Comparison of ENCODE assay signal across 17 mouse cellular contexts in the genomic region with DNA sequence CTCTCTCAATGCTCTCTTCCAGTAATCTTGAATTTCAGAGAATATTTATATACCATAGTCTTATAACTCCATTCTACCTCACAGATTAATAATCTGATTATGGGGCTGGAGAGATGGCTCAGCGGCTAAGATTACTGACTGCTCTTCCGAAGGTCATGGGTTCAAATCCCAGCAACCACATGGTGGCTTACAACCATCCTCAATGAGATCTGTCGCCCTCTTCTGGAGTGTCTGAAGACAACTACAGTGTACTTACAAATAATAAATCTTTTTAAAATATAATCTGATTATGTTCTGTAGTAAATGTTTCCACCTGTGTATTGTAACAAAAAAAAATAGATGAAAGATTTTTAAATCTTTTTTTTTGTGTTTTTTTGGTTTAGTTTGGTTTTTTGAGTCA.
"Had no signal": no experiment of that assay in that cellular context is flagged by ENCODE, and none has a peak within 500 bp of the region (broad histone marks: within the 10 kb centered on the region; RNA-seq: fewer than 3 reads in every experiment).

No protein-coding gene starts in this region.

- H3K27ac ChIP-seq: intestine, embryonic 15.5 days; kidney, embryonic 15.5 days; limb, embryonic 15.5 days; liver, embryonic 15.5 days; midbrain, embryonic 15.5 days; neural tube, embryonic 12.5 days; stomach, embryonic 15.5 days had no signal

- DNase-seq: kidney, adult 2 months; kidney, postnatal 25 days; layer of hippocampus, adult 9-11 months; lung, embryonic 14.5 days; lung, postnatal 10 days; lung, postnatal 4 days; right cerebral cortex, postnatal 4 days; spleen, adult 18-20 months; thymus, postnatal 36 days had no signal

- ATAC-seq: intestine, embryonic 15.5 days; midbrain, embryonic 15.5 days had no signal

- H3K9me3 ChIP-seq: intestine, embryonic 15.5 days; kidney, embryonic 15.5 days; limb, embryonic 15.5 days; liver, embryonic 15.5 days; midbrain, embryonic 15.5 days; neural tube, embryonic 12.5 days; stomach, embryonic 15.5 days had no signal

- H3K4me3 ChIP-seq: intestine, embryonic 15.5 days; kidney, embryonic 15.5 days; limb, embryonic 15.5 days; liver, embryonic 15.5 days; midbrain, embryonic 15.5 days; neural tube, embryonic 12.5 days; stomach, embryonic 15.5 days had no signal

- H3K4me1 ChIP-seq: intestine, embryonic 15.5 days; kidney, embryonic 15.5 days; limb, embryonic 15.5 days; liver, embryonic 15.5 days; stomach, embryonic 15.5 days had no signal

- H3K4me2 ChIP-seq: intestine, embryonic 15.5 days; kidney, embryonic 15.5 days; limb, embryonic 15.5 days; liver, embryonic 15.5 days; lung, embryonic 14.5 days; midbrain, embryonic 11.5 days; midbrain, embryonic 15.5 days; neural tube, embryonic 12.5 days; stomach, embryonic 15.5 days had no signal

- H3K9ac ChIP-seq: intestine, embryonic 15.5 days; kidney, embryonic 15.5 days; limb, embryonic 15.5 days; liver, embryonic 15.5 days; lung, embryonic 14.5 days; midbrain, embryonic 15.5 days; neural tube, embryonic 12.5 days; stomach, embryonic 15.5 days had no signal

- H3K36me3 ChIP-seq: intestine, embryonic 15.5 days; kidney, embryonic 15.5 days; limb, embryonic 15.5 days; liver, embryonic 15.5 days; midbrain, embryonic 15.5 days; neural tube, embryonic 12.5 days; stomach, embryonic 15.5 days had no signal

- H3K27me3 ChIP-seq: intestine, embryonic 15.5 days; kidney, embryonic 15.5 days; limb, embryonic 15.5 days; liver, embryonic 15.5 days; midbrain, embryonic 15.5 days; neural tube, embryonic 12.5 days; stomach, embryonic 15.5 days had no signal
